Mouse (Mus musculus) thymus, adult 2 months (tissue): Measurements from ENCODE around the gene Gba. TPM values are rescaled to one million over a fixed set of nuclear protein-coding genes. Genes with fewer than 3 reads are reported as not detected.

ENCODE experiments used
- DNase-seq: peaks from one replicate; pipeline ENCODE4 v3.0.0; 2021
- H3K27ac ChIP-seq: fragments of 200-500 bp; 2 replicates; pipeline ENCODE4 v1.5.1; 2012; ENCODE audit warnings: low read length, control low read depth; ENCODE audit not compliant: control insufficient read depth, insufficient read depth
- H3K27me3 ChIP-seq: fragments of 200-500 bp; 2 replicates; pipeline ENCODE4 v1.6.1; 2012; ENCODE audit warnings: mild to moderate bottlenecking, low read length, moderate library complexity, mixed read lengths; ENCODE audit not compliant: control insufficient read depth, insufficient read depth
- H3K36me3 ChIP-seq: fragments of 200-500 bp; 2 replicates; pipeline ENCODE4 v1.6.1; 2012; ENCODE audit warnings: mild to moderate bottlenecking, low read length, moderate library complexity; ENCODE audit not compliant: control insufficient read depth, insufficient read depth
- H3K4me1 ChIP-seq: fragments of 200-500 bp; replicated peaks from 2 replicates; pipeline ENCODE4 v1.6.1; 2012; ENCODE audit warnings: low read length; ENCODE audit not compliant: control insufficient read depth, insufficient read depth
- H3K4me3 ChIP-seq: fragments of 200-500 bp; 2 replicates; pipeline ENCODE4 v1.5.1; 2012; ENCODE audit warnings: mild to moderate bottlenecking, low read length, control low read depth, moderate library complexity; ENCODE audit not compliant: control insufficient read depth, insufficient read depth
- CTCF ChIP-seq: fragments of 200-500 bp; IDR thresholded peaks from 2 replicates; pipeline ENCODE4 v1.5.1; 2012; ENCODE audit warnings: mild to moderate bottlenecking, control low read depth, low read length, moderate library complexity, borderline replicate concordance; ENCODE audit not compliant: control insufficient read depth, poor library complexity, insufficient read depth; ENCODE audit errors: extremely low read depth
- POLR2A ChIP-seq: fragments of 200-500 bp; IDR thresholded peaks from 2 replicates; pipeline ENCODE4 v1.6.1; 2012; ENCODE audit warnings: mild to moderate bottlenecking, low read length, control low read depth, moderate library complexity; ENCODE audit not compliant: control insufficient read depth, poor library complexity, insufficient read depth; ENCODE audit errors: extremely low read depth
- WGBS: fragments of 180-500 bp; shearing (Covaris S2); methylation state at CpG from one replicate; pipeline ENCODE4 v1.1.7; 2018; 5-methylcytosine and 5-hydroxymethylcytosine counted together
- polyA plus RNA-seq: library from polyadenylated mRNA; depleted of rRNA; stranded (reverse); fragments of >200 nt; gene quantifications from 2 replicates; pipeline ENCODE4 v1.2.3, GENCODE M21; 2012

Gene Gba
- polyA plus RNA-seq, 1 experiment: 117 TPM

- no peaks in the 10 kb centered on the region for H3K27me3 ChIP-seq
- 94% methylated on average over 10 of the region's 10 CpGs for WGBS
- TF ChIP-seq POLR2A (no peak), CTCF (no peak)
- peaks cover 51% of the 10 kb centered on the region for H3K36me3 ChIP-seq
- H3K4me3 ChIP-seq: no peak overlapping the region
- H3K27ac ChIP-seq: no peak overlapping the region
- DNase-seq: no peak
- H3K4me1 ChIP-seq: peaks cover 13% of the 10 kb centered on the region
Measured at GRCm38 (mm10) chr3:89175544-89175943, 27.2 kb upstream of the Gba start.

GRCm38 (mm10) chr3:89176421-89176820, 26.3 kb upstream of the Gba start:
- no peak for TF ChIP-seq POLR2A
- no peak for TF ChIP-seq CTCF
- Histone ChIP-seq H3K27me3 (no peaks in the 10 kb centered on the region), H3K27ac (no peak overlapping the region), H3K4me1 (peaks cover 13% of the 10 kb centered on the region), H3K4me3 (no peak overlapping the region), H3K36me3 (peaks cover 45% of the 10 kb centered on the region)
- 95% methylated on average over 7 of the region's 7 CpGs for WGBS
- DNase-seq: no peak

- Histone ChIP-seq H3K27me3 (no peaks in the 10 kb centered on the region), H3K4me3 (peak within 1 kb of the TSS; percentile 96), H3K27ac (peak within 1 kb of the TSS; percentile 23), H3K36me3 (peaks cover 38% of the 10 kb centered on the region), H3K4me1 (peaks cover 19% of the 10 kb centered on the region)
- DNase-seq: peak; percentile 73
- TF ChIP-seq POLR2A (peak; percentile 80), CTCF (no peak)
- WGBS: under 1% methylated on average over 43 of the region's 43 CpGs
Measured at GRCm38 (mm10) chr3:89177242-89178106, 25.3 kb upstream of the Gba start, which contains the start of gene Scamp3. Gene Scamp3, plus strand, starts transcription at chr3:89177473.

GRCm38 (mm10) chr3:89178107-89178385, 24.7 kb upstream of the Gba start:
- H3K36me3 ChIP-seq: peaks cover 35% of the 10 kb centered on the region
- H3K4me3 ChIP-seq: peak overlapping the region; percentile 96
- no peak for DNase-seq
- 4% methylated on average over 6 of the region's 6 CpGs for WGBS
- H3K27me3 ChIP-seq: no peaks in the 10 kb centered on the region
- no peak overlapping the region for H3K27ac ChIP-seq
- peaks cover 23% of the 10 kb centered on the region for H3K4me1 ChIP-seq
- TF ChIP-seq CTCF: no peak
- TF ChIP-seq POLR2A: no peak

GRCm38 (mm10) chr3:89179056-89179455, 23.7 kb upstream of the Gba start:
- TF ChIP-seq CTCF: no peak
- no peak for TF ChIP-seq POLR2A
- H3K4me1 ChIP-seq: peaks cover 31% of the 10 kb centered on the region
- H3K4me3 ChIP-seq: no peak overlapping the region
- no peak overlapping the region for H3K27ac ChIP-seq
- DNase-seq: no peak
- H3K27me3 ChIP-seq: no peaks in the 10 kb centered on the region
- 92% methylated on average over 11 of the region's 11 CpGs for WGBS
- H3K36me3 ChIP-seq: peaks cover 29% of the 10 kb centered on the region

- no peak overlapping the region for H3K4me3 ChIP-seq
- WGBS: 87% methylated on average over 27 of the region's 27 CpGs
- H3K27me3 ChIP-seq: no peaks in the 10 kb centered on the region
- no peak for DNase-seq
- peaks cover 11% of the 10 kb centered on the region; the same call in 1 of the 2 replicates for H3K36me3 ChIP-seq
- H3K27ac ChIP-seq: no peak overlapping the region
- TF ChIP-seq POLR2A (no peak), CTCF (no peak)
- peaks cover 53% of the 10 kb centered on the region for H3K4me1 ChIP-seq
Measured at GRCm38 (mm10) chr3:89181749-89182500, 20.8 kb upstream of the Gba start.
